Mouse (Mus musculus): ENCODE measurements around the gene Zfp318. TPM values are rescaled to one million over a fixed set of nuclear protein-coding genes. Genes with fewer than 3 reads are reported as not detected.

Gene Zfp318
- polyA plus RNA-seq, 1 experiment from 2014 or later: 6.6 TPM

GRCm38 (mm10) chr17:46419717-46420116, 36.2 kb downstream of the Zfp318 start:
- Histone ChIP-seq H3K36me3 (no peaks in the 10 kb centered on the region), H3K4me1 (replicated peaks) (no peaks in the 10 kb centered on the region), H3K9me3 (no peaks in the 10 kb centered on the region), H3K4me2 (replicated peaks) (no peak overlapping the region), H3K27ac (no peak overlapping the region), H3K27me3 (replicated peaks) (no peaks in the 10 kb centered on the region), H3K9ac (no peak overlapping the region), H3K4me3 (replicated peaks) (no peak overlapping the region)
- no peak for ATAC-seq

GRCm38 (mm10) chr17:46426496-46426895, 43.0 kb downstream of the Zfp318 start:
- Histone ChIP-seq H3K4me3 (replicated peaks) (no peak overlapping the region), H3K36me3 (no peaks in the 10 kb centered on the region), H3K9ac (no peak overlapping the region), H3K27ac (no peak overlapping the region), H3K27me3 (replicated peaks) (no peaks in the 10 kb centered on the region), H3K4me2 (replicated peaks) (no peak overlapping the region), H3K4me1 (replicated peaks) (0 out of 2 replicates have a peak, but pooled peaks cover 4% of the 10 kb centered on the region), H3K9me3 (no peaks in the 10 kb centered on the region)
- no peak for ATAC-seq

DNA sequence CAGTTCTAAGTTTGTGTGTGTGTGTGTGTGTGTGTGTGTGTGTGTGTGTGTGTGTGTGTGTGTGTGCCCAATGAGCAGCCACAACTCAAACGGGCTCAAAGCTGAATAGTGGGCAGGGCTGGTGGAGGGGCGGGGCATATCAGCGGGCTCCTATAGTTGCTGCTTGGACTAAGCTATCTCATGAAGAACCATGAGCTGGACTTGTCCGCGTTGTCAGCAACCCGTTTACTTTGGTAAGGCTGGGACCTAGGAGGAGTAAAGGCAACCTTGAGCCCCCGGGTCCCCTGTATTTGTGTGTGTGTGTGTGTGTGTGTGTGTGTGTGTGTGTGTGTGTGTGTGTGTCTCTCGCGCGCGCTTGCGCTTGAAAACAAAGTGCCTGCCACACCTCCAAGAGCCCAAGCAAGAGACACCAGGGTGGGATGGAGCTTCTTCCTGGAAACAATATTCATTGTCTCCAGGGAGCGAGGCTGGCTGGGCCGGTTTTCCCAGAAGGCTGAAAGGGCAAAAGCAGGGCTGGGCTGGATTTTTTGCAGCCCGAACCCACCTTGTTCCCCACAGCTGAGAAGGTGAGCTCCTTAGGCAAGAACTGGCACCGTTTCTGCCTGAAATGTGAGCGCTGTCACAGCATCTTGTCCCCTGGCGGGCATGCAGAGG, 45.4 kb downstream of the Zfp318 start, which contains the start of gene Crip3:
Gene Crip3 (plus strand): TSS at position 166 of the 654 bp plus-strand sequence.
- no peaks in the 10 kb centered on the region for H3K36me3 ChIP-seq
- H3K4me1 ChIP-seq (replicated peaks): 0 out of 2 replicates have a peak, but pooled peaks cover 6% of the 10 kb centered on the region
- H3K27ac ChIP-seq: no peak within 1 kb of the TSS
- ATAC-seq: 0 out of 2 replicates have a peak, but pooled peaks have one; percentile 58
- no peaks in the 10 kb centered on the region for H3K9me3 ChIP-seq
- peak within 1 kb of the TSS; percentile 48 for H3K4me2 ChIP-seq (replicated peaks)
- 0 out of 2 replicates have a peak within 1 kb of the TSS, but pooled peaks have one; percentile 10 for H3K4me3 ChIP-seq (replicated peaks)
- H3K9ac ChIP-seq: no peak within 1 kb of the TSS
- WGBS: 8% methylated on average over 18 of the region's 18 CpGs
- H3K27me3 ChIP-seq (replicated peaks): no peaks in the 10 kb centered on the region; the same call in 1 of the 2 replicates

DNA sequence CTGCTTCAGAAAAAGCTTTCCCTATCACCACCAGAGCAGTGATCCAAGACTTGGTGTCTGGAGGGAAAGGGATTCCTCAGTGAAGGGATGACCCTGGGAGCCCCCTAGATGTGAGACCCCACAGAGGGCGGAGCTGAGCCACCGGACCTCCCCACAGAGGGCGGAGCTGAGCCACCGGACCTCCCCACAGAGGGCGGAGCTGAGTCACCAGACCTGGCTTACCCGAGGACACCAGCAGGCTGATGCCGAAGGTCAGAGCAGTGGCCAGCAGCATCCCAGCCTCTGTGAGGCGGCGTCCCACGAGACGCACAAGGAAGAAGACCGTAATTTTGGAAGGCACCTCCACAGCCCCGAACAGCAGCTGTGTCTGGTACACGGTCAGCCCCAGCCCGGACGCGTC, 50.1 kb downstream of the Zfp318 start:
- peaks cover 9% of the 10 kb centered on the region; the same call in 1 of the 2 replicates for H3K27me3 ChIP-seq (replicated peaks)
- no peak overlapping the region for H3K9ac ChIP-seq
- peak overlapping the region; percentile 55 for H3K4me2 ChIP-seq (replicated peaks)
- H3K4me3 ChIP-seq (replicated peaks): peak overlapping the region; percentile 13; the same call in 1 of the 2 replicates
- no peaks in the 10 kb centered on the region for H3K9me3 ChIP-seq
- H3K36me3 ChIP-seq: no peaks in the 10 kb centered on the region
- H3K4me1 ChIP-seq (replicated peaks): 0 out of 2 replicates have a peak, but pooled peaks cover 5% of the 10 kb centered on the region
- ATAC-seq: peak; percentile 69
- 4% methylated on average over 17 of the region's 17 CpGs for WGBS
- H3K27ac ChIP-seq: no peak overlapping the region

DNA sequence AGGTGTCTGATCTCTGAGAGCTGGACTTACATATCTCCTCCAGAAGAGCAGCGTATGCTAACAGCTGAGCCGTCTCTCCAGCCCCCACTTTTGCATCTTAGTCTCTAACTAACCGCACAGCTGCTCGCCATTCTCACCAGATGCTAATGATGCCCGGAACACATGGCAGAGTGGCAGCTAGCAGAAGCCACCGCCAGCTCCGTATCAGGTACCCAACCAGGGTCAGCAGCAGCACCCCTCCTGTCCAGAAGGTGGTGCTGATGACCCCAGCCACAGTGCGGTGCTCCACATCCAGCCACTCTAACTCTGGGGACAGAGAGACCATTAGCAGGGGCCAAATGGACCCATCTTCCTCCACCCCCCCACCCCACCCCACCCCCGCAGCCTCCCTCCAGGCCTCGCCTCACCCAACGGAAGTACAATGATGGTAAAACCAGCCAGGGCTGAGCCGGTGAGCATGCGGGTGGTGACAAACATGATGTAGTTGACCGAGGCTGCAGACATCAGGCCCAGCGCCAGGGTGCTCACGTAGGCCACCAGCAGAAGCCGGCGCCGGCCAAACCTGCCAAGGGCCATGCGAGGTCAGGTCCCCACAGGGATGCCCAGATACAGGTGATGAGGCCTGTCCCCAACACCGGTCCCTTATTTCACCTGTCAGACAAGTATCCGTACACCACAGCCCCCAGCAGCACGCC, 53.3 kb downstream of the Zfp318 start:
- Histone ChIP-seq H3K4me3 (replicated peaks) (no peak overlapping the region), H3K4me1 (replicated peaks) (0 out of 2 replicates have a peak, but pooled peaks cover 3% of the 10 kb centered on the region), H3K9me3 (no peaks in the 10 kb centered on the region), H3K4me2 (replicated peaks) (no peak overlapping the region), H3K27ac (no peak overlapping the region), H3K27me3 (replicated peaks) (peaks cover 9% of the 10 kb centered on the region; the same call in 1 of the 2 replicates), H3K9ac (no peak overlapping the region), H3K36me3 (no peaks in the 10 kb centered on the region)
- 26% methylated on average over 23 of the region's 23 CpGs for WGBS
- ATAC-seq: peak; percentile 58; the same call in 1 of the 2 replicates

GRCm38 (mm10) chr17:46438298-46438873, 54.9 kb downstream of the Zfp318 start, which contains the start of gene Slc22a7:
Gene Slc22a7 (minus strand): TSS chr17:46438457.
- Histone ChIP-seq H3K9me3 (no peaks in the 10 kb centered on the region), H3K9ac (no peak within 1 kb of the TSS), H3K4me2 (replicated peaks) (no peak within 1 kb of the TSS), H3K27me3 (replicated peaks) (peaks cover 21% of the 10 kb centered on the region), H3K4me3 (replicated peaks) (no peak within 1 kb of the TSS), H3K4me1 (replicated peaks) (peaks cover 9% of the 10 kb centered on the region; the same call in 1 of the 2 replicates), H3K36me3 (no peaks in the 10 kb centered on the region), H3K27ac (no peak within 1 kb of the TSS)
- WGBS: 85% methylated on average over 4 of the region's 4 CpGs
- ATAC-seq: no peak

DNA sequence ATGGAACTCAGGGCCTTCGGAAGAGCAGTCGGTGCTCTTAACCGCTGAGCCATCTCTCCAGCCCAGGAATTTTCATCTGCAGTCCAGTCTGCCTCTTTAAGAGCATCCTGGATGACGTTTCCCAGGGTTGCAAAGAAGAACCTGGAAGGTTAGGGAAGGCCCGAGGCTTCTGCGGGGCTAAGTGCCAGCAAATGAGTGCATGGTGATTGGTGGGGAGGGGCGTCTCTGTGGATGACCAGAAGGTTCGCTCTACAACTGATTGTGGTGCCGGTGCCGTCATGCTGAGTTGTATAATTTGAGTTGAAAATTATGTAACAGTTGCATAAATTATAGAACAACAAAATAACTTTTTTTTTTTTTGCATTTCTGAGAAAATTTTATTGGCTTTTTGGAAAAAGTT, 55.6 kb downstream of the Zfp318 start:
- WGBS: 91% methylated on average over 10 of the region's 10 CpGs
- Histone ChIP-seq H3K4me1 (replicated peaks) (peaks cover 6% of the 10 kb centered on the region; the same call in 1 of the 2 replicates), H3K27me3 (replicated peaks) (peaks cover 28% of the 10 kb centered on the region), H3K9me3 (no peaks in the 10 kb centered on the region), H3K4me2 (replicated peaks) (no peak overlapping the region), H3K4me3 (replicated peaks) (no peak overlapping the region), H3K9ac (no peak overlapping the region), H3K36me3 (no peaks in the 10 kb centered on the region), H3K27ac (no peak overlapping the region)
- no peak for ATAC-seq

- H3K27ac ChIP-seq: no peak overlapping the region
- peak overlapping the region; percentile 75 for H3K4me2 ChIP-seq (replicated peaks)
- 3% methylated on average over 49 of the region's 50 CpGs for WGBS
- peaks cover 51% of the 10 kb centered on the region for H3K27me3 ChIP-seq (replicated peaks)
- no peaks in the 10 kb centered on the region for H3K36me3 ChIP-seq
- peak overlapping the region; percentile 36 for H3K9ac ChIP-seq
- H3K4me3 ChIP-seq (replicated peaks): peak overlapping the region; percentile 29
- H3K4me1 ChIP-seq (replicated peaks): peaks cover 12% of the 10 kb centered on the region
- no peak for ATAC-seq
- H3K9me3 ChIP-seq: no peaks in the 10 kb centered on the region
Observed at GRCm38 (mm10) chr17:46444839-46445579, 61.5 kb downstream of the Zfp318 start.

DNA sequence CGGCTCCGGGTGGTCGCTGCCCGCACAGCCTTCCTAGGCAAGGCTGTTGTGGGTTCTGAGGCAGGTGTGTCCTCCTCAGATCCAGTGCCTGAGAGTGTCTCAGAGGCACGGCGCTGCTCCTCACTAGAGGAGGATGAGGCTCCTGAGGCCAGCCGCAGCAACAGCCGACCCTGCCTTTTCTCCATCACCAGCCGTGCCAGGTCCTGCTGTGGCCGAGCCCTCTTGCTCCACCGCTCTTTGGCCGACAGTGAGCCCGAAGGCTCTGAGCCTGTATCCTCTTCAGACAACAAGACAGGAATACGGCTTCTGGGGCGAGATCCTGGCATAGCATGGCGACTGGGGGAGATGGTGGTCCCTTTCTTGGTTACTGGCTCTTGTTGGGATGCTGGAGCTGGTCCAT, 62.7 kb downstream of the Zfp318 start:
- H3K4me1 ChIP-seq (replicated peaks): peaks cover 12% of the 10 kb centered on the region
- no peak for ATAC-seq

DNA sequence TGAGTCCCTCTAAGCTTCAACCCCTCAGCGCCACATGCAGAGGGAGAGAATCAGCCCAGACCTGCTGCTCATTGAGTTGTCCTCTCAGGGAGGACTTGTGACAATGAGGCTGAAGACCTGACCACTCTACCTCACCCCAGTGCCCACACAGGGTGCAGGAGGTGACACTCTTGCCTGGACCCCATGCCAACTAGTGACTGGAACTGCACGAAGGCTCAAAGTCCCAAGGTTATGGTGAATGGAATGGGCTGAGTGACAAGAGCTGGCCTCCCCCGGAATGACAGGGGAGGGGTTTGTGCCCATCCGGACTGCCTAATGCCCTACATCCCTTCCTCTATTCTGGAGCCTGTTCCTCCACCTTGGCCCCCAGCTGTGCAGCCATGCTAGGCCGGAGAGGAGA, 69.2 kb downstream of the Zfp318 start:
- H3K4me2 ChIP-seq (replicated peaks): no peak overlapping the region
- ATAC-seq: no peak
- H3K4me3 ChIP-seq (replicated peaks): no peak overlapping the region
- H3K9ac ChIP-seq: no peak overlapping the region
- 38% methylated on average over 5 of the region's 5 CpGs for WGBS
- no peak overlapping the region for H3K27ac ChIP-seq
- H3K4me1 ChIP-seq (replicated peaks): peaks cover 27% of the 10 kb centered on the region
- no peaks in the 10 kb centered on the region for H3K36me3 ChIP-seq
- H3K27me3 ChIP-seq (replicated peaks): peaks cover 52% of the 10 kb centered on the region
- no peaks in the 10 kb centered on the region for H3K9me3 ChIP-seq

More for the DNA sequence above, 62.7 kb downstream of the Zfp318 start:
- no peak overlapping the region for H3K4me2 ChIP-seq (replicated peaks)
- WGBS: 95% methylated on average over 16 of the region's 16 CpGs
- no peak overlapping the region for H3K9ac ChIP-seq
- H3K27me3 ChIP-seq (replicated peaks): peaks cover 51% of the 10 kb centered on the region
- H3K9me3 ChIP-seq: no peaks in the 10 kb centered on the region
- H3K27ac ChIP-seq: no peak overlapping the region
- no peaks in the 10 kb centered on the region for H3K36me3 ChIP-seq
- H3K4me3 ChIP-seq (replicated peaks): no peak overlapping the region

DNA sequence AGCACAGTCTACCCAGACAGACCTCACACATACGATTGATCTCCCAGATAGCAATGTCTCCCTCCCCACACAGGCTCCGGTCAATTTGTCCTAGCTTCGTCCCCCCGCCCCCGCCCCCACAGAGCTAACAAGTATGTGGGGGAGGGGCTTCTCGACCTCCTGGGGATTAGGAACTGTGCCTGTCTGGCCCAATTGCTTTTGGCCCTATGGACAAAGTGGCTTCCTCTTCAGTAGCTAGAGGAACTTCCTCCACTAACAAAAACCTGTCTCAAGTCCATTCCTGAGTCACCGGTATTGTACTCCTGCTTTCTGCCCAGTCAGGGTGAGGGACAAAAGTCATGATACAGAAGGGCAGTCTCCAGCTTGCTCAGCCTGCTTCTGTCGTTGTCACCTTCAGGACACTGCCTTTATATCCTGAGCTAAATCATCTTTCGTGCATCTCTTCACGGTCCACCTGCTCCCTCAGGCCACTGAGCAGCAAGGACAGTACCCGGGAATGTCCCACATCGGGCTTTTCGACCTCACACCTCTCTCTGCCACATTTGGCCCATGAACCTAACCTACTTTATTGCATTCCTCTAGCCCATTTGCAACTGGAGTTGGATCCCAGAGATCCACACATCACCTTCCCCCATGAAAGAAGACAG, 69.9 kb downstream of the Zfp318 start:
- peak overlapping the region; percentile 86; the same call in 1 of the 2 replicates for H3K4me2 ChIP-seq (replicated peaks)
- no peak overlapping the region for H3K4me3 ChIP-seq (replicated peaks)
- no peaks in the 10 kb centered on the region for H3K36me3 ChIP-seq
- peaks cover 59% of the 10 kb centered on the region for H3K27me3 ChIP-seq (replicated peaks)
- no peak for ATAC-seq
- no peak overlapping the region for H3K27ac ChIP-seq
- no peaks in the 10 kb centered on the region for H3K9me3 ChIP-seq
- no peak overlapping the region for H3K9ac ChIP-seq
- peaks cover 30% of the 10 kb centered on the region for H3K4me1 ChIP-seq (replicated peaks)
- 10% methylated on average over 13 of the region's 13 CpGs for WGBS

Measured in intestine, embryonic 15.5 days (tissue).